Mouse (Mus musculus): ENCODE measurements at regions not wholly inside any gene's neighbourhood (a gene's known extent, or its start where the extent isn't known, plus 50 kb on each side); places are given as distances from the start of the nearest gene placed in this dataset.

DNA sequence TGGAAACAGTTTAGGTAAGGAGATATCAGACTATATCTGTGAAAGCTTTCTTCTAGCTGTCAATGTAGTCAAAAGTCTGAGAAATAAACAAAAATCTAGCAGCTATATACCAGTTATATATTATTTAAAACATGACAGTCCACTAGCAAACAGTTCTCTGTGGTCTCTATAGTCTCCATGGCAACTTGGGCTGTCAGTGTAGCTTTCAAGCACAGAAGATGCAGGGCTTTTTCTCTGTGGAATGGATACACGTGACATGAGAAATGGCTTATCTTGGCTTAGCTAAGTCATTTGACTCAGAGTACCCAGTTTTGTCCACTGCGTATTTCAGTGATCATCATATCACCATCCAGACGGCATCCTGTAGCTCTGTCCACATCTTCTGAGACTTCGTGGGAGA is 84.6 kb upstream of the Gorab start:
- Histone ChIP-seq H3K4me3 (ENCODE audit: control insufficient read depth in 1 of 2, insufficient read depth in 1 of 2, low read depth in 2 of 2, low read length in 2 of 2) (no peak overlapping the region), H3K27me3 (ENCODE audit: control insufficient read depth in 1 of 2, insufficient read depth in 2 of 2, low read length in 2 of 2) (no peaks in the 10 kb centered on the region)

DNA sequence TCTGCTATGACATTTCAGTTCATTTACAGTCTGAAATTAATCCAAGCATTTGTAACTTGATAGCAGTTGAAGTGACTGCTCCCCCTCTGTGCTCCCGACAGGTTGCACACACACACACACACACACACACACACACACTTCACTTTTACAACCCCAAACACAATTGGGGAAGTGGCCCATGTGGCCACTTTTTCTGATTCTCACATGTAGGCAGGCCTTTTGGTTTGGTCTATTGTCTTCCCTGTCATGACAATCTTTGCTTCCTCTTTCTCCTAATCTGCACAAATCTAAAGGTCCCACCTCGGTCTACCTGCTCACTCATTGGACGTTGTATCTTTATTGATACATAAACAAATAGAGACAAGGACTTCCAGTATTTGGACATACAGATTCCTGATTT is 79.6 kb upstream of the Gorab start:
- DNase-seq (ENCODE audit: low read depth, low spot score), result peak; percentile 42
- no peak for TF ChIP-seq CTCF (IDR thresholded peaks at IDR 0.05 in 2 of 3, conservative IDR thresholded peaks at IDR 0.05 in 1 of 3; ENCODE audit: control insufficient read depth in 1 of 3, insufficient read depth in 1 of 3, low read depth in 2 of 3, low read length in 3 of 3, poor library complexity in 1 of 3, severe bottlenecking in 1 of 3)
- no peak for TF ChIP-seq ZKSCAN1 (IDR thresholded peaks at IDR 0.05; ENCODE audit: low read depth, low read length)
- TF ChIP-seq USF2 (IDR thresholded peaks at IDR 0.05; ENCODE audit: borderline replicate concordance in 1 of 2, insufficient read depth in 1 of 2, low read depth in 1 of 2, low read length in 2 of 2), result no peak
- no peak for TF ChIP-seq ZNF384 (IDR thresholded peaks at IDR 0.05; ENCODE audit: low read depth, low read length)
- no peak for TF ChIP-seq MYC (IDR thresholded peaks at IDR 0.05; ENCODE audit: low read depth, low read length)
- TF ChIP-seq CHD1 (IDR thresholded peaks at IDR 0.05; ENCODE audit: low read depth, low read length), result no peak
- no peak for TF ChIP-seq CHD2 (IDR thresholded peaks at IDR 0.05; ENCODE audit: low read length)
- no peak for TF ChIP-seq GATA1 (IDR thresholded peaks at IDR 0.05; ENCODE audit: low read depth, low read length)
- TF ChIP-seq NRF1 (IDR thresholded peaks at IDR 0.05; ENCODE audit: insufficient read depth, low read depth, low read length, poor library complexity, severe bottlenecking), result no peak
- no peak for TF ChIP-seq RCOR1 (IDR thresholded peaks at IDR 0.05; ENCODE audit: low read depth, low read length)
- TF ChIP-seq MAFK (IDR thresholded peaks at IDR 0.05; ENCODE audit: borderline replicate concordance, low read depth, low read length), result no peak
- no peak for TF ChIP-seq GABPA (IDR thresholded peaks at IDR 0.05; ENCODE audit: low read depth, low read length)
- no peak for TF ChIP-seq EP300 (IDR thresholded peaks at IDR 0.05; ENCODE audit: low read depth in 1 of 2, low read length in 2 of 2)
- no peak for TF ChIP-seq MAZ (IDR thresholded peaks at IDR 0.05; ENCODE audit: low read depth, low read length)
- no peak for TF ChIP-seq MYB (IDR thresholded peaks at IDR 0.05; ENCODE audit: low read depth, low read length)
- no peak for TF ChIP-seq JUND (IDR thresholded peaks at IDR 0.05; ENCODE audit: low read depth, low read length)
- TF ChIP-seq POLR2AphosphoS2 (IDR thresholded peaks at IDR 0.05; ENCODE audit: low read length), result no peak
- no peak for TF ChIP-seq UBTF (IDR thresholded peaks at IDR 0.05; ENCODE audit: borderline replicate concordance, insufficient read depth, low read depth, low read length)
- no peak overlapping the region for H3K9ac ChIP-seq (ENCODE audit: control insufficient read depth, low read depth, low read length, poor library complexity, severe bottlenecking)

More for the DNA sequence above, 84.6 kb upstream of the Gorab start:
- Histone ChIP-seq H3K27ac (ENCODE audit: control insufficient read depth, low read depth, low read length) (no peak overlapping the region), H3K4me1 (ENCODE audit: control insufficient read depth in 1 of 2, insufficient read depth in 2 of 2, low read length in 2 of 2) (no peaks in the 10 kb centered on the region), H3K36me3 (ENCODE audit: control insufficient read depth in 1 of 2, insufficient read depth in 2 of 2, low read length in 2 of 2) (no peaks in the 10 kb centered on the region), H3K9me3 (replicated peaks; ENCODE audit: insufficient read depth, low read length) (no peaks in the 10 kb centered on the region), H3K79me2 (ENCODE audit: control insufficient read depth, insufficient read depth, low read length, poor library complexity) (no peaks in the 10 kb centered on the region), H3K9ac (ENCODE audit: control insufficient read depth, low read depth, low read length, poor library complexity, severe bottlenecking) (no peak overlapping the region)
- no peak for DNase-seq (ENCODE audit: low read depth, low spot score)
- no peak for TF ChIP-seq CHD2 (IDR thresholded peaks at IDR 0.05; ENCODE audit: low read length)
- TF ChIP-seq MAFK (IDR thresholded peaks at IDR 0.05; ENCODE audit: borderline replicate concordance, low read depth, low read length), result no peak
- no peak for TF ChIP-seq JUND (IDR thresholded peaks at IDR 0.05; ENCODE audit: low read depth, low read length)
- no peak for TF ChIP-seq EP300 (IDR thresholded peaks at IDR 0.05; ENCODE audit: low read depth in 1 of 2, low read length in 2 of 2)
- TF ChIP-seq USF2 (IDR thresholded peaks at IDR 0.05; ENCODE audit: borderline replicate concordance in 1 of 2, insufficient read depth in 1 of 2, low read depth in 1 of 2, low read length in 2 of 2), result no peak

More for the DNA sequence above, 79.6 kb upstream of the Gorab start:
- no peaks in the 10 kb centered on the region for H3K79me2 ChIP-seq (ENCODE audit: control insufficient read depth, insufficient read depth, low read length, poor library complexity)
- no peaks in the 10 kb centered on the region; a peak in 1 of 4 replicates for H3K36me3 ChIP-seq (ENCODE audit: control insufficient read depth in 1 of 2, insufficient read depth in 2 of 2, low read length in 2 of 2)
- no peaks in the 10 kb centered on the region for H3K9me3 ChIP-seq (replicated peaks; ENCODE audit: insufficient read depth, low read length)
- H3K4me1 ChIP-seq (ENCODE audit: control insufficient read depth in 1 of 2, insufficient read depth in 2 of 2, low read length in 2 of 2), result peaks cover 0 to 2% of the 10 kb centered on the region in 2 experiments; a peak in 1 of 4 replicates
- H3K27me3 ChIP-seq (ENCODE audit: control insufficient read depth in 1 of 2, insufficient read depth in 2 of 2, low read length in 2 of 2), result no peaks in the 10 kb centered on the region
- no peak overlapping the region for H3K4me3 ChIP-seq (ENCODE audit: control insufficient read depth in 1 of 2, insufficient read depth in 1 of 2, low read depth in 2 of 2, low read length in 2 of 2)
- no peak overlapping the region for H3K27ac ChIP-seq (ENCODE audit: control insufficient read depth, low read depth, low read length)

Data from MEL (cell line).